Mouse (Mus musculus) right cerebral cortex, postnatal 14 days (tissue): ENCODE measurements around the gene Mrln.

ENCODE experiments used
- DNase-seq: peaks from one replicate; pipeline ENCODE4 v3.0.0; 2022

The Mrln gene

GRCm38 (mm10) chr10:70257029-70257428 lies 52.6 kb downstream of the Mrln start:
- no peak for DNase-seq

DNA sequence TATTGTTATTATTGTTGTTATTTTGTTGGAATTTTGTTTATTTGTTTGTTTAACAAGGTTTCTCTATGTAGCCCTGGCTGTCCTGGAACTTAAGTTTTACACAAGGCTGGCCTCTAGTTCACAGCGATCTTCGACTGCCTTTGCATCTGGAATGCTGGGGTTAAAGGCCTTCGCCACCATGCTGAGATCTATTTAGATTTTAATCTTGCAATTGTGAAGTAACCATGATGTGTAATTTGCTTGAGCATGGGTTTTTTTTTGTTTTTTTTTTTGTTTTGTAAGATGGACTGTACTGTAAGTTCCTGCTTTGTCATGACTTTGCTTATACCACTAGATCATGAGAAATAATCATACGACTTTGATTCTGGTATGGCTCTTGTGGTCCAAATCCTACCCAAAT lies 56.4 kb downstream of the Mrln start:
- no peak for DNase-seq

GRCm38 (mm10) chr10:70262051-70262450 lies 57.6 kb downstream of the Mrln start:
- DNase-seq, result no peak

DNA sequence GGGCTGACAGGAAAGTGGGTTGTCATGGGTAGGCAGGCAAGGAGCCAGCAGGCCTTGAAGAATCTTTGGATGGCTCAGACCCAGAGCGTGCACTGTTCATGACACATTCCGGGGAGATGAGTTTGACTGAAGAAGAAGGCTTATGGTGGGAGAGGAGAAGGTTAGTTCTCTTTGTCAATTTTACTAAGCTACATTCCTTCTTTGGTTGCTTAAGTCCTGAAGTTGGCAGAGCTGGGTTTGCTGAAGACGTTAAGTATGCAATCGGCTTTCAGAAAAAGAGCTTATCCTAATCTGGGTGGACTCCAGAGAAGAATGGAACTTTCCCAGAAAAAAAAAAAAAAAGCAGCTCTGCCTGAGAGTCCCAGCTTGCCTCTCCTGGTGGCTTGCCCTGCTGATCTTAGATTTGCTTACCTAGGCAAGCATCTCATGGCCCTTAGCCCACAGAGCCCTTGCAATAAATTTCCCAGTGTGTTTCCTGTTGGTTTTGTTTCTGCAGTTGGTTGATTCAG lies 59.3 kb downstream of the Mrln start:
- no peak for DNase-seq

DNA sequence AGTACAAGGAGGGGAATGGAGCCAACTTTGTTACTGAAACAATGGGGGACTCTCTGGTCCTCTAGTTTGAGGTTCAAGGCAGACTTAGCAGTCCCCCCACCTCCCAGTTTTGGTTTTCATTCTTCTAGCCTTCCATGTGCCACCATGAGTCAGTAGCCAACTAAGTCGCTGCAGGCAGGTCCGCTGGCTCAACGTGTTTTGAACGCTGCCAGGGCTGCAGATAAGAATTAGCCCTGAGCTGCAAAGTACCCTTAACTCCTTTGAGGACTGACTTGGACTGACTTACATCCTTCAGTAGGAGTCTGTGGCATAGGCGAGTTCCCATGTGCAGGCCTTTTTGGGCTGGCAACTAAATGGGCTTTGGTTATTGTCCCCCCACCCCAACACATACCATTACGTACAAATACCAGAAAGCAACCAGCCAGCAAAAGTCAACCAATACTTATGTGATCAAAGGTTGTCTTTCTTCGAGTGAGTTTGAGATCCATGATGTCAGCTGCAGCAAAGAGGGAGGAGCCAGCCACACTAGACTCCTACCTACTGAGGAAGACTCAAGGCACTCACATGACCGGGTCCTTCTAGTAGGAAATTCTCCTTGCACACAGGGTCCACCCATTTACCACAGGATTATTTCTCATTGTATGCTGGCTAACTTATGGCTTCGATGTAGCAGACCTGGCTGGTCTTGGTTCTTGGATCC lies 60.0 kb downstream of the Mrln start:
- no peak for DNase-seq

- DNase-seq, result peak; percentile 17
These were observed 62.0 kb downstream of the Mrln start for GRCm38 (mm10) chr10:70266501-70266900.

GRCm38 (mm10) chr10:70268581-70269446 lies 64.3 kb downstream of the Mrln start:
- DNase-seq, result no peak
